Mouse (Mus musculus) spleen, adult 2 months (tissue): ENCODE results near the gene Ccdc122. TPM values are rescaled to one million over a fixed set of nuclear protein-coding genes. Genes with fewer than 3 reads are reported as not detected.

Experiments used
- DNase-seq, 2 experiments: peaks; one replicate each; pipeline versions ENCODE4 v3.0.0 to v3.0.0-alpha.2; 2012 to 2021; ENCODE audit warnings: low spot score in 2 of 2, low read depth in 1 of 2
- H3K27ac ChIP-seq: fragments of 200-500 bp; 2 replicates; pipeline ENCODE4 v1.5.1; 2012; ENCODE audit warnings: low read length, inconsistent platforms; ENCODE audit not compliant: insufficient read depth
- H3K27me3 ChIP-seq: fragments of 200-500 bp; 2 replicates; pipeline ENCODE4 v1.6.1; 2012; ENCODE audit warnings: mild to moderate bottlenecking, moderate library complexity, low read length, inconsistent platforms; ENCODE audit not compliant: control insufficient read depth, insufficient read depth
- H3K36me3 ChIP-seq: fragments of 200-500 bp; 2 replicates; pipeline ENCODE4 v1.6.1; 2012; ENCODE audit warnings: mild to moderate bottlenecking, low read length, inconsistent platforms; ENCODE audit not compliant: control insufficient read depth, insufficient read depth
- H3K4me1 ChIP-seq: fragments of 200-500 bp; 2 replicates; pipeline ENCODE4 v1.6.1; 2011; ENCODE audit warnings: inconsistent platforms; ENCODE audit not compliant: control insufficient read depth, insufficient read depth, insufficient read length
- H3K4me3 ChIP-seq: fragments of 200-500 bp; 2 replicates; pipeline ENCODE4 v1.5.1; 2011; ENCODE audit warnings: mild to moderate bottlenecking, inconsistent platforms; ENCODE audit not compliant: insufficient read depth, insufficient read length; ENCODE audit errors: extremely low read depth
- CTCF ChIP-seq: fragments of 200-500 bp; IDR thresholded peaks from 2 replicates; pipeline ENCODE4 v1.5.1; 2011; ENCODE audit warnings: mild to moderate bottlenecking, inconsistent platforms; ENCODE audit not compliant: insufficient read depth, insufficient read length, insufficient replicate concordance; ENCODE audit errors: extremely low read depth
- POLR2A ChIP-seq: fragments of 200-500 bp; IDR thresholded peaks from 2 replicates; pipeline ENCODE4 v1.6.1; 2011; ENCODE audit warnings: low read depth, low read length, inconsistent platforms
- WGBS: fragments of 180-500 bp; shearing (Covaris S2); methylation state at CpG from one replicate; pipeline ENCODE4 v1.1.7; 2018; 5-methylcytosine and 5-hydroxymethylcytosine counted together
- polyA plus RNA-seq: library from polyadenylated mRNA; depleted of rRNA; stranded (reverse); fragments of >200 nt; gene quantifications from 2 replicates; pipeline ENCODE4 v1.2.3, GENCODE M21; 2012

Gene Ccdc122
- polyA plus RNA-seq, 1 experiment: 0.32 TPM

DNA sequence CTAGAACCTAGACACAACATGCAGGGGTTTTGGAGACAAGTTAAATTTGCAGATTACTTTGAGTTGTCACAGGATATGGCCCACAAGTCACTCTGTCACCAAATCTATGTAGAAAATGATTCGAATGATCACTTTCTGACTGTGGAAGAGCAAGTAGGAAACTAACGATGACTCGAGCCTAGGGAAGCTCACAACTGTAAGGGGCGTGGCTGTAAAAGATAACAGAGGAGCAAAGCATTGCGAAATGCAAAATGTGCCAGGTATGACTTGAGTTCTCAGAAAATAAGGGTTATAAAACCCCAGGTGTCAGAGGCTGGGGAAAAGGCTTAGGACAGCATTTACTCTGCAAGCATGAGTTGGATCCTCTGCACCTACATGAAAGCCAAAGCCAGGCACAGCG is 19.4 kb upstream of the Ccdc122 start:
- no peak for DNase-seq
- WGBS: 73% methylated on average over 6 of the region's 6 CpGs
- no peak for TF ChIP-seq POLR2A
- Histone ChIP-seq H3K36me3 (no peaks in the 10 kb centered on the region), H3K27ac (no peak overlapping the region), H3K27me3 (no peaks in the 10 kb centered on the region), H3K4me1 (no peaks in the 10 kb centered on the region), H3K4me3 (no peak overlapping the region)

GRCm38 (mm10) chr14:77024499-77024898 is 12.1 kb upstream of the Ccdc122 start:
- no peak for DNase-seq
- H3K4me1 ChIP-seq: no peaks in the 10 kb centered on the region
- TF ChIP-seq CTCF (no peak), POLR2A (no peak)
- no peaks in the 10 kb centered on the region for H3K36me3 ChIP-seq
- H3K27ac ChIP-seq: no peak overlapping the region
- 89% methylated on average over 3 of the region's 3 CpGs for WGBS
- no peak overlapping the region for H3K4me3 ChIP-seq
- H3K27me3 ChIP-seq: no peaks in the 10 kb centered on the region

- TF ChIP-seq CTCF: no peak
- no peak for TF ChIP-seq POLR2A
- no peaks in the 10 kb centered on the region for H3K27me3 ChIP-seq
These were observed 7.1 kb upstream of the Ccdc122 start for GRCm38 (mm10) chr14:77029319-77030054.

DNA sequence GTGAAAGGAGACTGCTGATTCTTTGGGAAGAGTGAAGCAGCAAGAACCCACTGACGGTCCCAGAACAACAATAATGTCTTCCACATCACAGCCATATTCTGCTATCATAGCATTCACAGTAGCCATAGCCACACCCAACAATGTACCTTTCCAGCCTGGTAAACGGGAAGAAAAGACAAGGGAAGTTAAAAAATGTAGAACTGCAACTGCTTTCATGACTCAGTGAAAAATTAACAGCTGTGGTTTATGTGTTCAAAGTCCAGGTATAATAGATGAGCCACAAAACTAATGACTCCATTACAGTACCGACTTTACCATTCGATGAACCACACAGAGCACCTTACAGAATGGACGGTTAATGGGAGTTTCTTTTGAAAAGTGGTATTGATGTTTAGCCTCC is 5.8 kb upstream of the Ccdc122 start:
- no peaks in the 10 kb centered on the region for H3K27me3 ChIP-seq
- H3K4me1 ChIP-seq: peaks cover 3% of the 10 kb centered on the region; the same call in 1 of the 2 replicates
- DNase-seq: no peak
- no peak for TF ChIP-seq CTCF
- TF ChIP-seq POLR2A: no peak
- H3K36me3 ChIP-seq: no peaks in the 10 kb centered on the region
- no peak overlapping the region for H3K27ac ChIP-seq
- 78% methylated on average over 5 of the region's 5 CpGs for WGBS
- H3K4me3 ChIP-seq: no peak overlapping the region

More at GRCm38 (mm10) chr14:77029319-77030054, 7.1 kb upstream of the Ccdc122 start:
- Histone ChIP-seq H3K4me3 (no peak overlapping the region), H3K27ac (no peak overlapping the region), H3K36me3 (no peaks in the 10 kb centered on the region), H3K4me1 (no peaks in the 10 kb centered on the region; the same call in 1 of the 2 replicates)
- WGBS: 87% methylated on average over 5 of the region's 5 CpGs
- no peak for DNase-seq

- DNase-seq: no peak
- no peak for TF ChIP-seq POLR2A
- no peak for TF ChIP-seq CTCF
- WGBS: 90% methylated on average over 5 of the region's 5 CpGs
- Histone ChIP-seq H3K27ac (no peak overlapping the region), H3K36me3 (no peaks in the 10 kb centered on the region), H3K4me3 (no peak overlapping the region), H3K4me1 (peaks cover 9% of the 10 kb centered on the region), H3K27me3 (no peaks in the 10 kb centered on the region)
These were observed 4.1 kb upstream of the Ccdc122 start for GRCm38 (mm10) chr14:77032433-77032832.

DNA sequence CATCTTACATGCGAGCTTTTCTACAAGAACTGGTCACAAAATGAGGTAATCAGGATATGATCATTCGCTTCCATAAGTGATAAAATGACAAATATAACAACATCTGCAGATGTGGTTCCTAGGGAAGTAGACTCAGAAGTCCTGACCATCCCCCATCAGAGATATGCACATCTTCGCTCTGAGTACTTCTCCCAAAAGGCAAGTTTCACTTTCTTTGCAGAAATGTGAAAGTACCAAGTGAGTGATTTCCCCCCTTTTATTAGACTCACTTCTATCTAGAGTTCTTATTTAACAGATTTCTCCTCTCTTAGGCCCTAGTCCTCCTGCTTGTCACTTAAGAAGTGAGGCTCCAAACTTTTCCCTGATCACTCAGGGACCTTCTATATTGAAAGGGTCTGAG is 3.2 kb upstream of the Ccdc122 start:
- no peak for DNase-seq
- TF ChIP-seq CTCF (no peak), POLR2A (no peak)
- Histone ChIP-seq H3K27ac (no peak overlapping the region), H3K27me3 (no peaks in the 10 kb centered on the region), H3K4me1 (peaks cover 10% of the 10 kb centered on the region), H3K4me3 (no peak overlapping the region), H3K36me3 (no peaks in the 10 kb centered on the region)
- 56% methylated on average over 3 of the region's 3 CpGs for WGBS

GRCm38 (mm10) chr14:77034175-77034915 is 2.2 kb upstream of the Ccdc122 start:
- no peaks in the 10 kb centered on the region for H3K36me3 ChIP-seq
- TF ChIP-seq CTCF: no peak
- TF ChIP-seq POLR2A: no peak
- H3K4me3 ChIP-seq: no peak overlapping the region
- peaks cover 10% of the 10 kb centered on the region for H3K4me1 ChIP-seq
- DNase-seq: no peak
- WGBS: 49% methylated on average over 7 of the region's 7 CpGs
- no peaks in the 10 kb centered on the region for H3K27me3 ChIP-seq
- 0 out of 2 replicates have a peak overlapping the region, but pooled peaks have one; percentile 33 for H3K27ac ChIP-seq
